Mouse (Mus musculus) thymus, postnatal 0 days (tissue): Measurements from ENCODE around the gene Phactr1. TPM values are rescaled to one million over a fixed set of nuclear protein-coding genes. Genes with fewer than 3 reads are reported as not detected.
"Not testable (repeated sequence)": the region's sequence is repeated elsewhere in the genome, so short reads cannot be mapped to it uniquely, and the experiment has no call there.

Experiments
- DNase-seq: peaks from one replicate; pipeline ENCODE4 v3.0.0-alpha.2; 2015; ENCODE audit warnings: low spot score
- polyA plus RNA-seq: library from polyadenylated mRNA; unstranded; fragments of >200 nt; fragmentation: Nextera tagmentation; extraction: Ambion mirVana; gene quantifications from 2 replicates; pipeline ENCODE4 v1.2.1, GENCODE M21; 2015

Phactr1 gene
- polyA plus RNA-seq, 1 experiment from 2014 or later, result 2.7 TPM

DNA sequence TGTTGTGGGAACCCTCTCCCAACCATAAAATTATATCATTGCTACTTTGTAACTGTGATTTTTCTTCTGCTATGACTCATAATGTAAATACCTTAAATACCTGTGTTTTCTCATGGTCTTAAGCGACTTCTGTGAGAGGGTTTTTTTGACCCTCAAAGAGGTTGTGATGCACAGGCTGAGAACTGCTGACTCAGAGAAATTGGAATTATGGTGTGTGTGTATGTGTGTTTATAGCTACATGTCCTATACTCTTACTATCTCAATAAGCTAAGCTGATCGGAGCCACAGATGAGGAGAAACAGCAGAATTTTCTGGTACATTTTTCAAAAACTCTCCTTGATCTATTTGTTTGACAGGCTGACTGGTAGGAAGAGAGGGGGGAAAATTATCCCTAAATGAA, 239.6 kb downstream of the Phactr1 start:
- no peak for DNase-seq

DNA sequence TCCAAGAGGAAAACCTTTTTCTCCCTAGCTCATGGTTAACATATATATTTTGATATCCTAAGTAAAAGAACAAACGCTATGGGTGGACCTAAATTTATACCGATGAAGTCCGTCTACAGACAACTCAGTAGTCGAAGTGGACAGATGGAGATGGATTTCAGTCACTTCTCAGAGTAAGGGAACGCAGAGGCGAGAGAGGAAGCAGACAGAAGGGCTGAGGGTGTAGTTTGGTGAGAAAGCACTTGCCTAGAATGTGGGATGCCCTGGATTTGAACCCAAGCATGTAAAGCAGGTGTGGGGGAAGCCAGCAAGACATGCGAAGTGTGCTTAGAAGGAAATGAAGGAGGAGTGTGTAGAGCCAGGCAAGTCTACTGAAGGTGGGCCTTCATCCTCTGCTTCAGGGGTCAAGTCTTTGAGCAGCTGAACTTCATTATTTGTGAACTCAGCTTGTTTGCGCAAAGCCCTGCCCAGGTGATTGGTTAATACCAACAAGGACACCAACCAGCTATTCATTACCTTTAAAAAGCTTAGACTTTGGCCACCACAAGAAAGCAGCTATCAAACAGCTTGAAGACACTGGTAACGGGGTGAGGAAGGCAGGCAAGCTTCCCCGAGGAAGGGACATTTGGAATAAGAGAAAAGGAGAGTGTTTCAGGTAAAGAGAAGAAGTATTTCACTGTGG, 241.5 kb downstream of the Phactr1 start:
- no peak for DNase-seq

DNA sequence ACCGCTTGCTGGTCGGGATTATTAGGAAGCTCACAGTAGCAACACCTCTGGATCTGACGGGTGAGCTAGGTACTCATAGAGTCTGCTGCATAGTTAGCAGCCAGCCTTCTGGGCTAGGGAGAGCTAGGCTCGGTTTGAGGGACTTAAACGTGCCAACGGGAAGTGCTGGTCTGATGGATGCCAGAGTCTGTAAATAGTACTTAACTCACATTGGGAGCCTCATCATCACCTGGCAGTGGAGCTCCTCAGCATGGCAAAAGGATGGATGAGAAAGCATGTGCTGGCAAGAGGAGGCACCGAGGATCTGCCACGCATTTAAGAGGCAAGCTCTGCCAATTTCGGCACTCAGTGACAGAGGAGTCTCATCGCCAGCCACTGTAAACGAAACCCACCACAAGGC, 247.4 kb downstream of the Phactr1 start:
- DNase-seq, result no peak

DNA sequence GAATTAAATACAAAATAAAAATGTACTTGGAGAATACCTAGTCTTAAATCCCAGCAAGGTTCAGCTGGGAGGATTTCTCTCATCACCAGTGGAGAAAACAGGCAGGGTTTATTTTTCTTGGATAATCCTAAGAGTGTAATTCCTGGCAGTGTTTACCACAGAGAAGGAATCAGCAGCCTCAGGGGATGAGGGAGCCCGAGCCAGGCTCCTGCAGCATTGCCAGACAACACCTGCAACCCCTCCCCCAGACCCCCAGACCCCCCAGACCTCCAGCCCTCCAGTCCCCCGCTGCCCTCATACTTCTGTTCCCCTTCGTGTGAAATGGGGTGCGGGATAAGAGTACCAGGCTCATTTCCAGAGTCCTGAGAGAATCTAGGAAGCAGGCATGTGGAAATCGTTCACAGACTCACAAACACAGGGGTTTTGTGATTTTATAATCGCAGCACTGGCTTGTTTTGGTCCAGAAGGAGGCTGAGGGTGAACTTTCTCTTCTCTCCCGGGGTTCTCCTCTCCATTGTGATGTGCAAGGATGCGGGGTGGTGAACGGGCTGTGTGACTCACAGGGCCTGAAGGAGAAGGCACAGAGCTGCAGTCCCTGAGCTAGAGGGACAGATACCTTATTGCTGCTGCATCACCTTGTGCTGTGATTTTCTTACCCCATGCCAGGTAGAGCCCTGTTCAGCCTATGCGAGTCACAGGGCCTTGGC, 249.3 kb downstream of the Phactr1 start:
- no peak for DNase-seq

DNA sequence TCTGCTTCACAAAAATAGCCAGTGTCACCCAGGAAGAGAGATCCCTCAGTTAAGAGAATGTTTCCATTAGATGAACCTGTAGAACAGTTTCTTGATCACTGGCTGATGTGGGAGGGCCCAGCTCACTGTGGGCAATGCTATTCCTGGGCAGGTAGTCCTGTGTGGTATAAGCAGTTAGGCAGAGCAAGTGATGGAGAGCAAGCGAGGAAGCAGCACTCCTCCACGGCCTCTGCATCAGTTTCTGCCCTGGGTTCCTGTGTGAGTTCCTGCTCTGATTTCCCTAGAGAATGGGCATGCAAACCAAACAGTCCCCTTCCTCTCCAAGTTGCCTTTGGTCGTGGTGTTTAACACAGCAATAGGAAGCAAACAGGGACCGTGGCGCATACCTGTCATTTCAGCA, 251.6 kb downstream of the Phactr1 start:
- no peak for DNase-seq

DNA sequence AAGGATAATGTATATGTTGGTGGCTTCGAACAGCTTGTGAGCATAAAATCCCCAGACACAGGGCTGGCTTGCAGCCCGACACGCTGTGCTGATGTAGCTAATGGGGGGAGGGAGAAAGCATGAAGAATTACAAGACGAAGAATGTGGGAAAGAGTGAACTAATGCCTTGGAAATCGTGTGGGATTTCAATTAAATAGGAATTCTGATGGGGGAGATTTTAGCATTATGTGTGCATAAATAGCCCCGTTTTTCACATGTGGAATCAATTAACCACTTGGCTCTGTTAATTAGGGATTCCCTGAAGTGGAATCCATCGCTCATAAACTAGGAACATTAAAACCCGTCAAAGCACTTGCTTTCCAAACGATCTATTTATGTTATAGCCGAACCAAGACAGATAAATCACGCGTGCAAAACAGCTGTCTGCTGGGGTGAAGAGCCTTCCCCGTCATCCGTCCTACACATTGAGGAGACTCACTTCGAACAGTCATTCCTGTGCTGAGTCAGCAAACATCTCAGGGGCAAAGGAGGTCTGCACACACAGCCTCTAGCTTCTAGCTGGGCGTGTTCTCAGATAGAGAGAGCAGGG, 254.2 kb downstream of the Phactr1 start:
- DNase-seq, result no peak

DNA sequence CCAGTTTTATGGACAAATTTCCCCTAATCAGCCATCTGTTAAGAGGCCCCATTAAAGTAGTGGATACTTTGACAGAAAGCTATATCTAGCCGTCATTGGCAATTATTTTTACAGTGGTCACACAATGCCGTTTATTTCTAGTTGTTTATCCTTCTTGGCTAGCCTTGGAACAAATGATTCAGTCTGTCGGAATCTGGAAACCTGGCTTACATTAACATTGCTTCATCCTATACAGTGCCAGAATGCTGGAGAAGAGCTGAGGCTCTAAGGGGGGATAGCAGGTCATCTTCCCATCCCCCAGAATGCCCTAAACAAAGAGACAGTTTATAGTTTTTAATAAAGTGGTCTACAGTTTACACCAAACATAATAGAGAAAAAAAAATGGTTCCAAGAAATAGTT, 257.4 kb downstream of the Phactr1 start:
- no peak for DNase-seq

DNA sequence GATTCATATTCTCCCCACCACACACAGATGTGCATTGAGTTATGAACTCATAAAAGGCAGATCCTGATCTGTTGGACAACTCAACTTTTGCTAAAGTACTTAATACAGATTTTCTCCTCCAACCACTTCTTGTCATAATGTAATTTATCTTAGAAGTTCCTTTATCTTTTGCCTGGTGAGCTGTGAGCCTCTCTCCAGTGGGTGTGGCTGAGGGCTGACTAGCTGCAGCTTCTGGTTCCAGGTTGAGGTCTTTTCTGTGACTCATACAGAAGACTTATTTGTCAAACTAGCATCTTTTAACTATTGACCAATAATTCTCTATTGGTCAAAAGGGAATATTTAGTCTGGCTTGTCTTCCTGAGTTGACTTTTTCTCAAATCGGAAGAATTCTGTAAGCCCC, 257.9 kb downstream of the Phactr1 start:
- DNase-seq, result no peak

DNA sequence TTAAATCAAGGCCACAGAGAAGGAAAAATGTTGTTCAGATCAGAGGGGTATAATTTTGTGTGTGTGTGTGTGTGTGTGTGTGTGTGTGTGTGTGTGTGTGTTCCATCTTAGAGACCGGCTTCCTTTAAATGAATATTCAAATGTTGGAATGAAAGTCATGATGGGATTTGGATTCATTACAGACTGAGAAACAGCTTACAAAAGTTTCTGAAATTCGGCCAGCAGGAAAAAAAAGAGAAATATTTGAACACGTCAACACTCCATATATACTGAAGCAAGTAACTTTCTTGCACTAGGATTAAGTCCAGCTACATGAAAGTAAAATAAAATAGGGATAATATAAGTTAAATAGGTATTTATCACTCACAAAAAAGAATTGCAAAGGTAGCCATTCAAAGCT, 259.8 kb downstream of the Phactr1 start:
- DNase-seq, result no peak

DNA sequence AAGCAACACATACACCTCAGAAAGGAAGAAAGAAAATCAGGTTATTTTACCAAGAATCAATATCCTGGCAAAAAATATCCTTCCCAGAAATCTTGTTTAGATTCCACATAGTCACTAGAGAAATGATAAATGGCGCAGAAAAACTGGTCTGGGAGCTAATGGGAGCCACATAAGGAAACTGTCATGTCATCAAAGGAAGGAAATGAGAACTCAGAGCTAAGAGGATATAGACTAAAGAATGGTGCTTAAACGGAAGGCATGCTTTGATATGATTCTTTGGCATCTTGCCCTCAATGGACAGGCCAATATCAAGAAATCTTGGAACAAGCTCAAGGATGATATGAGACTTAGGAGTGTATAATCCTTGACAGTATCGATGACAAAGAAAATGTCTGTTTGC, 263.7 kb downstream of the Phactr1 start:
- DNase-seq, result no peak

DNA sequence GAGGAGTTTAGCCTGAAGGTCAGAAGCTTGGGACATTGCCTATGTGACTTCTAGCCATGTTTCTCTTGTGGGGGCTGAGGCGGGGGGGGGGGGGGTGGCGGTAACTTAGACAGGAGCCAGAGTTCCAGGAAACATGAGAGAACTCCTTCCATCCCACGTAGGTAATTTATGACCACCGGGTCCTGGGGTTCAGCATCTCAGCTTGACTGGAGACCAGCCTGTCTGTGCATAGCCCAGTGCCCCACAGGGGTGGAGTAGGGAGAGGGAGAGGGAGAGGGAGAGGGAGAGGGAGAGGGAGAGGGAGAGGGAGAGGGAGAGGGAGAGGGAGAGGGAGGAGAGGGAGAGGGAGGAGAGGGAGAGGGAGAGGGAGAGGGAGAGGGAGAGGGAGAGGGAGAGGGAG, 264.8 kb downstream of the Phactr1 start:
- not testable (repeated sequence) for DNase-seq

DNA sequence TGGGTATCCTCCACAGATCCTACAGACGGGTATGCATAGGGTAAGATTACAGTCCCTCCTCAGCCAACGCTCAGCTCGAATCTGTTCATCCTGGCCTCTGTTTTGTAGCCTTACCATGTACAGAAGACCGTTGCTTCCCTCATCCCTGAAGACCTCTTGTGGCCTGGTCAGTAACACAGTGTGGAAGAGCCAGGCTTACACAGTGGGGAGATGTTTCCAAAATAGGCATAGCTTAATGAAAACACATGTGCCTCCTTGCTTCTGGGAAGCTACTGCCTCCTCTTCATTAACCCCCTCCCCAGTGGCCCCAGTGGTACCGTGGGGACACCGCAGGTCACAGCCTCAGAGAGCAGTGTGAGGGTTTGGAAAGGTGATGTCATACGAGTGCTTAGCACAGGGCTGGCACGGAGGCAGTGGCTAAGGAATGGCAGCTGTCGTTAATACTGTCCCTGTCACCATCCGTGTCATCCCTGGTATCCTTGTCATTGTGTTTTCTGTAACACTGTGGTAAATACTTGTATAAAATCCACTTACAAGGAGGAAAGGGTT, 268.4 kb downstream of the Phactr1 start:
- no peak for DNase-seq

DNA sequence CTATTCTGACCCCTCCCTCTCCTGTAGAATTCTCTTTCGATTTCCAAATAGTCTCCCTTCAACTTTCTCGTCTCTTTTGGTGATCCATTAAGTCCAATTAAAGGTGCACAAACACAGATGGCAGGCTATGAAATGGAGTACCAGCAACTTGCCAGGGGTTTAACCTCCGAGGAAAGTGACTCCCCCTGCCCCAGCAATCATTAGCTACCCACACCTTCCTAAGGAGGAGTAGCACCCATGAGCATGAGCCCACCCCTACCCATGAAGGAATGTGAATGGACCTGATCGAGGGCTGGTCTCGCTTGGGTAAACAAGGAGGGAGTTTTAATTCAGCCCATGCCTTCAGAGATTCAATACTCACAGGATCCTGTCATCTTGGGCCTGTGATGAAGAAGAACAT, 268.9 kb downstream of the Phactr1 start:
- DNase-seq, result no peak

DNA sequence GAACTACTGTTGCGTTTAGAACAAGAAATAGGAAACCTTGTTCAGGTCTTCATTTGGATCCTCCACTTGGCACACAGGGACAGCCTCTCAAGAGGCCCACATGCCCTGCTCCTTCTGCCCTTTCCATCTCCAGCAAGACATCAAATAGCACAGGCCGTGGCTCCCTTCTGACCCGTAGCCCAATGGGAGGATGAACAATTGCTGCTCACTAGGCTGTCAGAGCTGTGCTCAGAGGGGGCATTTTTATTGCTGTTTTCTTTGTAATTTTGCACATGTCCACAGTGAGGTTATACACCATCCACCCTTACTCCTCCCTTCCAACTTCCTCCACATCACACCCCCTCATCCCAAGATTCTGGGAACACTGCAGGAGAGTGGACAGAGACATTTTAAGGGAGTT, 269.6 kb downstream of the Phactr1 start:
- DNase-seq, result no peak

DNA sequence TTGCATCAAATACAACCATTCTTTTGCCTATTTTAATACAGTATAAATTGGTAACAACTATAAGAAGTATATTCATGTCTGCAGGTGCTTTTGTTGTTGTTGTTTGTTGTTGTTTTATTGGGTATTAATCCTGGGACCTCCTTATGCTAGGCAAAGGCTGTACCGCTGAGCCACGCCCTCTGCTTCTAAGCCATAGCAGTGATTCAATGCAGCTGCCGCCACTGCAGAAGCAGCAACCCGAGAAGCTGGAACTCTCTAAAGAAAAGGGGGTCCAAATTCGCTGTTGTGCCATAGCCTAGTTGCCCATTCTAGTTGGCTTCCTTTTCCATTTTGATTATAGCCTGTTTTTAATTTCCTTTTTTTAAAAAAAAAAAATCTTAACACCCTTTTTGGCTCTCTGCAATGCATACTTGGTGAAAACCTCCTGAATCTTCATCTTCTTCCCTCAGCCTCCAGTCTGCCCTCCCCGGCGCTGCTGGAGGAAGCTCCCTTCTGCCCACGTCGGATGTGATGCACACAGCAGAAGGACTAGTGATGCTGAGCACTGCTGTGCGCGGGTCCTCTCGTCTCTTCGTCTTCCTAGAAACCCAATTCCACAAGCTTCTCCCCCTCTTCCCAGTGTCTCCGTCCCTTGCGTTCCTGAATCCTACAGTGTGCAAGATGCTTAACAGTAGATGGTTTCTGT, 271.8 kb downstream of the Phactr1 start:
- no peak for DNase-seq

DNA sequence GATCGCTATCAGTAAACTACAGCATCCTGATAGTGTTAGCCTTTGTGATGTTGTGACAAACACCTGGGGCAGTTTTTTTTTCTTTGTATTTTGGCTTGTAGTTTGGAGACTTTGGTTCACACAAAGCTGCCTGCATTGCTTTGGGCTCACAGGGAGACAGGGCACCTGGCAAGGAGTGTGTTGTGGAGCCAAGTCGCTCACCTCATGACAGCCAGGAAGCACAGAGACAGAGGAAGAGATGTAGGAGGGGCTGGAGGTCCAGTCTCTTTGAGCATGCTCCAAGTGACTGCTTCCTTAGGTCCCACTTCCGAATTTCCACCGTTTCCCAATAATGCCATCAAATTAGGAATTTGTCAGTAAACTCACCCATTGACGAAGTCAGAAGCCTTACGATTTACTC, 272.6 kb downstream of the Phactr1 start:
- DNase-seq, result no peak

DNA sequence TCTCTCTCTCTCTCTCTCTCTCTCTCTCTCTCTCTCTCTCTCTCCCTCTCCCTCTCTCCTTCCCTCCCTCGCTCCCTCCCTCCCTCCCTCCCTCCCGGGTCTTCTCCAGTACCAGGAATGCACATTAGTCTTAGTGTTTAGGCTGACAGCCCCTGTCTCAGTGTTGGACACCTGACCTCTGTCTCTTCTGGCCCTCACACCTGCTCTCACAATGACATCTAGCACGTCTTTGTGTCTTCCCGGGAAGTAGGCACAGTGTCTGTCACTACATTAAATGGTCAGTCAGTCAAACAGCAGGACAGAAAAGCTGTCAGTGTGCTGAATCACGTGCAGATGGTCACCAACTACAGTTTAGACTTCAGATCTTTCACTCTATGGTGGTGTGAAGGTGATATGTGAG, 273.7 kb downstream of the Phactr1 start:
- DNase-seq, result no peak

DNA sequence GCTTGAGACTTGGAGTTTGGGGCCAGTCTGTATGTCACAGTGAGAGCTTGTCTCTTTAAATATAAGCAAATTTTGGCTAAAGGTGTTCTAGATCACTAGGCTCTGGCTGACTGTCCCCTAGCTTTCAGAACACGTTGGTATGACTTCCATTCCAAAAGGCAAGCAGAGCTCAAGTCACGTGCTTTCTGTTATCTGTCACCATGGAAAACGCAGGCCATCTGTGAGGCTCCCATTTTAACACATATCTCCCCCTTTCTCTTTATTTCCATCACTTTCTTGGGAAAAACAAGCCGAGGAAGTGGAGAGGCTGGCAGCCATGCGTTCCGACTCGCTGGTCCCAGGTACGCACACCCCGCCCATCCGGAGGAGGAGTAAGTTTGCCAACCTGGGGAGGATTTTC, 275.9 kb downstream of the Phactr1 start:
- DNase-seq, result no peak

DNA sequence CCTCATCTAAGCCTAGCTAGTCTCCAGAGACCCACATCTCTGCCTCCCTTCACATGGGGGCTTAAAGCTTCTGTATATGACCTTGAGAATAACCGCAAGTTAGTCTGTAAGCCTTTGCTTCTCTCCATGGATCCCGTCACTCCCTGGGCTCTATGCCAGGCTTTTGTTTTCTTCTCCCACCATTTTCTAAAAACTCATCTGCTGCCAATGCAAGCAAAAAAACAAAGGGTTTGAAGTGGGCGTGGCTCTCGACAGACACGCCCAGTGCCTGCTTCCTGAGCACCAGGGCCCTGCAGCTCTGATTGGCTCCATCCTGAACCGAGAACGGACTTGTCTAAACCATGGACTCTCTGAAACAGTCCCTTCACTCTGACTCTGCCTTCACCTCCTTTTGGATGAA, 277.4 kb downstream of the Phactr1 start:
- no peak for DNase-seq

DNA sequence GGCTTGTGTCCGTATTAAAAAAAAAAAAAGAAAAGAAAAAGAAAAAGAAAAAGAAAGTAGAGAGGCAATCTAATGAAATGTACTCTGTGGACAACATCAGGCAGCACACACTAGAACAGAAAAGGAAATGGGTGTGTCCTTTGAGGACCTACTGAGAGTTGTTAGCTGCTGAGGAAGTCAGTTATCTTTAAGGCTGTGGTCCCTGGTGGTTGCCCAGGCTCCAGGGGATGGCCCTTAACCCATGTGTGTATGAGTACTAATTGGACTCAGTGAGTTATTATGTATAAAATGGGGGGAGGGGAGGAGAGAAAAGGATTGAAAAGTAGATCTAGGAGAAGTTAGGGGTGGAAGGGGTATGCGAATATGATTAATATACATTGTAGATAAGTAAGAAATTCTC, 278.4 kb downstream of the Phactr1 start:
- DNase-seq, result no peak

DNA sequence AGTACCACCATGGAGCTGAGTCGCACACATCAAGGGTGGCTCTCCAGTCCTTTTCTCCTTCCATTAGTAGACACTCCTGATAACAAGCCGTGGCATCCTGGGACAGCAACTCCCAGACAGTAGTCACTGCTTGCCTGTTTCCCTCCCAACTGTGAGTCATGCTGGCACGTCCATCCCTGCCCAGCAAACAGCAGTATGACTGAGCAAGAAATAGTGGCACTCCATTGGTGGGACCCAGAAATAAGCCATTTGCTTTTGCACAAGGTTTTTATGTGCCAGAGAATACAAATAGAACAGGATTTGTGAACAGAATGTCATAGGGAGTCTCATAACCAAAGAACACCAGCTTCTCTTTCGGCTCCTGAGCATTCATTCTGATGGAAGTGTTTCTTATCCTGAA, 281.1 kb downstream of the Phactr1 start:
- DNase-seq, result no peak

DNA sequence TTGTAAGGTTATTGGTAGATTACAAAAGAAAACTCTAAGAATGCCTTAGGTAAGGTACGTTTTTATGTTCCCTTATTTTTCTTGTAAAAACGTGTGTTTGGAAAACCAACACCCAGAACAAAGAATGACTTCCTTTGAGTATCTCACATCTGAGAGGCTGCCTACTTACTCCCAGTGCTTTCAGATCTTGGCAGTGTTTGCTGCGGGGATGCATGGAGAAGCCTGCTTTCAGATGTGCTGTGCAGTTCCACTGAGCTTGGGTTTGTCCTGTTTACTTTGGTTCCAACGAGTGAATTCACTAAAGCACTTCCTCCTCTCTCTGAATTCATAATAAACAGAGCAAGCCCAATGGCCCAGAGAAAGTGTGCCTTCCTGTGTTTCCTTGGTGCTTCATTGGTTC, 288.1 kb downstream of the Phactr1 start:
- no peak for DNase-seq
